Mouse (Mus musculus) forebrain, embryonic 14.5 days (tissue): ENCODE data around the gene Bnip3. TPM values are rescaled to one million over a fixed set of nuclear protein-coding genes. Genes with fewer than 3 reads are reported as not detected.

Experiments
- ATAC-seq: fragments of 200-750 bp; cut with Nextera tagmentation; 2 replicates; pipeline ENCODE4 v1.8.0; 2017; ENCODE audit warnings: mild to moderate bottlenecking, moderate library complexity
- DNase-seq: peaks from one replicate; pipeline ENCODE4 v3.0.0-alpha.2; 2015; ENCODE audit warnings: low spot score
- H3K27ac ChIP-seq: fragments of 300-500 bp; sonication (generic); 2 replicates; pipeline ENCODE4 v1.5.1; 2014; ENCODE audit warnings: low read depth, mild to moderate bottlenecking, control low read depth, low read length, moderate library complexity
- H3K27me3 ChIP-seq: fragments of 300-500 bp; sonication (generic); replicated peaks from 2 replicates; pipeline ENCODE4 v1.6.1; 2014; ENCODE audit warnings: low read length, control low read depth, mixed read lengths; ENCODE audit not compliant: control insufficient read depth, insufficient read depth
- H3K36me3 ChIP-seq: fragments of 300-500 bp; sonication (generic); 2 replicates; pipeline ENCODE4 v1.6.1; 2014; ENCODE audit warnings: low read length, control low read depth; ENCODE audit not compliant: control insufficient read depth, insufficient read depth
- H3K4me1 ChIP-seq: fragments of 300-500 bp; sonication (generic); 2 replicates; pipeline ENCODE4 v1.6.1; 2014; ENCODE audit warnings: antibody characterized with exemption, low read length, control low read depth; ENCODE audit not compliant: control insufficient read depth, insufficient read depth
- H3K4me2 ChIP-seq: fragments of 300-500 bp; sonication (generic); 2 replicates; pipeline ENCODE4 v1.6.1; 2014; ENCODE audit warnings: mild to moderate bottlenecking, control low read depth, low read length
- H3K4me3 ChIP-seq: fragments of 300-500 bp; sonication (generic); 2 replicates; pipeline ENCODE4 v1.5.1; 2014; ENCODE audit warnings: low read depth, low read length, control low read depth
- H3K9ac ChIP-seq: fragments of 300-500 bp; sonication (generic); 2 replicates; pipeline ENCODE4 v1.6.1; 2014; ENCODE audit warnings: mild to moderate bottlenecking, low read length, control low read depth, moderate library complexity
- H3K9me3 ChIP-seq: fragments of 300-500 bp; sonication (generic); replicated peaks from 2 replicates; pipeline ENCODE4 v1.6.1; 2016; ENCODE audit warnings: low read length, control low read depth, mixed read lengths; ENCODE audit not compliant: control insufficient read depth
- WGBS: fragments of 180-500 bp; shearing (Covaris S2); extraction: QIAGEN DNeasy Blood & Tissue Kit; methylation state at CpG from one replicate; pipeline ENCODE4 v1.1.7; 2014; 5-methylcytosine and 5-hydroxymethylcytosine counted together
- polyA plus RNA-seq: library from polyadenylated mRNA; unstranded; fragments of >200 nt; fragmentation: Nextera tagmentation; extraction: Ambion mirVana; gene quantifications from 2 replicates; pipeline ENCODE4 v1.2.1, GENCODE M21; 2014

Bnip3 gene
- polyA plus RNA-seq, 1 experiment from 2014 or later: 84.9 TPM

GRCm38 (mm10) chr7:138854201-138854600 is 55.1 kb downstream of the Bnip3 start:
- Histone ChIP-seq H3K27me3 (no peaks in the 10 kb centered on the region), H3K9ac (no peak overlapping the region), H3K4me3 (no peak overlapping the region), H3K27ac (no peak overlapping the region), H3K4me2 (no peak overlapping the region), H3K9me3 (no peaks in the 10 kb centered on the region), H3K36me3 (peaks cover 49% of the 10 kb centered on the region), H3K4me1 (0 out of 2 replicates have a peak, but pooled peaks cover 3% of the 10 kb centered on the region)
- DNase-seq (no peak), ATAC-seq (no peak)
- 91% methylated on average over 2 of the region's 2 CpGs for WGBS

- Histone ChIP-seq H3K36me3 (peaks cover 54% of the 10 kb centered on the region), H3K4me2 (no peak overlapping the region), H3K27me3 (no peaks in the 10 kb centered on the region), H3K27ac (no peak overlapping the region), H3K4me3 (no peak overlapping the region), H3K4me1 (0 out of 2 replicates have a peak, but pooled peaks cover 5% of the 10 kb centered on the region), H3K9me3 (no peaks in the 10 kb centered on the region), H3K9ac (no peak overlapping the region)
- ATAC-seq (no peak), DNase-seq (no peak)
- 96% methylated on average over 4 of the region's 4 CpGs for WGBS
Measured at GRCm38 (mm10) chr7:138853417-138854031, 55.8 kb downstream of the Bnip3 start.

- no peaks in the 10 kb centered on the region for H3K9me3 ChIP-seq
- H3K4me3 ChIP-seq: no peak overlapping the region
- H3K9ac ChIP-seq: 0 out of 2 replicates have a peak overlapping the region, but pooled peaks have one; percentile 5
- H3K27me3 ChIP-seq: no peaks in the 10 kb centered on the region
- no peak overlapping the region for H3K27ac ChIP-seq
- H3K36me3 ChIP-seq: peaks cover 48% of the 10 kb centered on the region
- DNase-seq (no peak), ATAC-seq (no peak)
- H3K4me2 ChIP-seq: no peak overlapping the region
- H3K4me1 ChIP-seq: peaks cover 21% of the 10 kb centered on the region
Measured at GRCm38 (mm10) chr7:138850083-138850482, 59.2 kb downstream of the Bnip3 start.

- peak overlapping the region; percentile 95; the same call in 1 of the 2 replicates for H3K9ac ChIP-seq
- H3K9me3 ChIP-seq: no peaks in the 10 kb centered on the region
- no peak overlapping the region for H3K27ac ChIP-seq
- ATAC-seq (no peak), DNase-seq (no peak)
- WGBS: 77% methylated on average over 7 of the region's 7 CpGs
- H3K4me3 ChIP-seq: peak overlapping the region; percentile 99
- peaks cover 35% of the 10 kb centered on the region for H3K36me3 ChIP-seq
- H3K4me2 ChIP-seq: peak overlapping the region; percentile 90
- H3K4me1 ChIP-seq: peaks cover 35% of the 10 kb centered on the region
- H3K27me3 ChIP-seq: no peaks in the 10 kb centered on the region
Measured at GRCm38 (mm10) chr7:138848028-138848920, 61.0 kb downstream of the Bnip3 start.

- H3K4me2 ChIP-seq: peak overlapping the region; percentile 90
- peak overlapping the region; percentile 99 for H3K4me3 ChIP-seq
- H3K27ac ChIP-seq: peak overlapping the region; percentile 92; the same call in 1 of the 2 replicates
- H3K4me1 ChIP-seq: peaks cover 35% of the 10 kb centered on the region
- H3K27me3 ChIP-seq: no peaks in the 10 kb centered on the region
- DNase-seq (no peak), ATAC-seq (no peak)
- H3K9me3 ChIP-seq: no peaks in the 10 kb centered on the region
- H3K36me3 ChIP-seq: peaks cover 27% of the 10 kb centered on the region
- WGBS: 48% methylated on average over 13 of the region's 13 CpGs
- H3K9ac ChIP-seq: peak overlapping the region; percentile 95
Measured at GRCm38 (mm10) chr7:138847316-138848027, 61.8 kb downstream of the Bnip3 start.

- H3K9ac ChIP-seq: peak overlapping the region; percentile 95
- peaks cover 21% of the 10 kb centered on the region for H3K36me3 ChIP-seq
- DNase-seq (no peak), ATAC-seq (peak; percentile 80)
- H3K27me3 ChIP-seq: no peaks in the 10 kb centered on the region
- H3K4me3 ChIP-seq: peak overlapping the region; percentile 99
- under 1% methylated on average over 43 of the region's 61 CpGs for WGBS
- peaks cover 35% of the 10 kb centered on the region for H3K4me1 ChIP-seq
- peak overlapping the region; percentile 90 for H3K4me2 ChIP-seq
- H3K9me3 ChIP-seq: no peaks in the 10 kb centered on the region
- peak overlapping the region; percentile 92 for H3K27ac ChIP-seq
Measured at GRCm38 (mm10) chr7:138846502-138846991, 62.8 kb downstream of the Bnip3 start.

GRCm38 (mm10) chr7:138845544-138846391 is 63.6 kb downstream of the Bnip3 start, which contains the start of the genes Ppp2r2d and Mapk1ip1:
TSS of gene Ppp2r2d (plus strand) at chr7:138846079.
TSS of gene Mapk1ip1 (minus strand) at chr7:138846273.
- Histone ChIP-seq H3K9me3 (no peaks in the 10 kb centered on the region), H3K36me3 (peaks cover 21% of the 10 kb centered on the region), H3K9ac (peak within 1 kb of the TSS; percentile 95), H3K4me3 (peak within 1 kb of the TSS; percentile 99), H3K4me2 (peak within 1 kb of the TSS; percentile 90), H3K27me3 (no peaks in the 10 kb centered on the region), H3K4me1 (peaks cover 35% of the 10 kb centered on the region), H3K27ac (peak within 1 kb of the TSS; percentile 92)
- ATAC-seq: peak; percentile 95
- peak; percentile 97 for DNase-seq
- under 1% methylated on average over 50 of the region's 51 CpGs for WGBS

- DNase-seq (no peak), ATAC-seq (no peak)
- Histone ChIP-seq H3K9me3 (no peaks in the 10 kb centered on the region), H3K27ac (0 out of 2 replicates have a peak overlapping the region, but pooled peaks have one; percentile 92), H3K4me3 (peak overlapping the region; percentile 99), H3K4me2 (peak overlapping the region; percentile 90), H3K27me3 (no peaks in the 10 kb centered on the region), H3K36me3 (peaks cover 15% of the 10 kb centered on the region; the same call in 1 of the 2 replicates), H3K9ac (peak overlapping the region; percentile 95), H3K4me1 (peaks cover 35% of the 10 kb centered on the region)
- 46% methylated on average over 8 of the region's 8 CpGs for WGBS
Measured at GRCm38 (mm10) chr7:138845111-138845510, 64.2 kb downstream of the Bnip3 start.
